Mouse (Mus musculus) cerebellum, adult 8-10 months (tissue): ENCODE results near the gene Gja3.
A peak's percentile ranks its signal among the peaks of the same experiment; 100 is the strongest.

Experiments used
- DNase-seq: peaks from one replicate; pipeline ENCODE4 v3.0.0; 2022

Gja3 gene

GRCm38 (mm10) chr14:57057563-57058321 lies at the start of gene Gja3:
Gja3 (minus strand) TSS chr14:57058100.
- no peak for DNase-seq

GRCm38 (mm10) chr14:57107091-57107490 lies 49.2 kb upstream of the Gja3 start:
- no peak for DNase-seq

GRCm38 (mm10) chr14:57105721-57106120 lies 47.8 kb upstream of the Gja3 start:
- no peak for DNase-seq

GRCm38 (mm10) chr14:57105111-57105510 lies 47.2 kb upstream of the Gja3 start:
- DNase-seq, result no peak

- DNase-seq, result no peak
Measured at GRCm38 (mm10) chr14:57104106-57105023, 46.5 kb upstream of the Gja3 start, which contains the start of gene Gjb2. Gjb2 (minus strand) TSS chr14:57104702.

- no peak for DNase-seq
Measured at GRCm38 (mm10) chr14:57103711-57104105, 45.8 kb upstream of the Gja3 start.

GRCm38 (mm10) chr14:57103121-57103520 lies 45.2 kb upstream of the Gja3 start:
- no peak for DNase-seq

- no peak for DNase-seq
Measured at GRCm38 (mm10) chr14:57101623-57102022, 43.7 kb upstream of the Gja3 start.

- DNase-seq, result no peak
Measured at GRCm38 (mm10) chr14:57095855-57096254, 38.0 kb upstream of the Gja3 start.

- no peak for DNase-seq
Measured at GRCm38 (mm10) chr14:57093029-57093428, 35.1 kb upstream of the Gja3 start.

- no peak for DNase-seq
Measured at GRCm38 (mm10) chr14:57090001-57090400, 32.1 kb upstream of the Gja3 start.

GRCm38 (mm10) chr14:57089107-57089506 lies 31.2 kb upstream of the Gja3 start:
- DNase-seq, result no peak

GRCm38 (mm10) chr14:57084180-57084668 lies 26.3 kb upstream of the Gja3 start:
- no peak for DNase-seq

GRCm38 (mm10) chr14:57082863-57083262 lies 25.0 kb upstream of the Gja3 start:
- no peak for DNase-seq

- DNase-seq, result no peak
Measured at GRCm38 (mm10) chr14:57075537-57075936, 17.6 kb upstream of the Gja3 start.

- DNase-seq, result peak; percentile 17
Measured at GRCm38 (mm10) chr14:57069906-57070305, 12.0 kb upstream of the Gja3 start.

- no peak for DNase-seq
Measured at GRCm38 (mm10) chr14:57066053-57066452, 8.2 kb upstream of the Gja3 start.

- peak; percentile 38 for DNase-seq
Measured at GRCm38 (mm10) chr14:57060052-57060451, 2.2 kb upstream of the Gja3 start.

GRCm38 (mm10) chr14:57057204-57057562 lies 717 bp downstream of the Gja3 start:
- DNase-seq, result no peak

- no peak for DNase-seq
Measured at GRCm38 (mm10) chr14:57052713-57053112, 5.2 kb downstream of the Gja3 start.

GRCm38 (mm10) chr14:57043863-57044262 lies 14.0 kb downstream of the Gja3 start:
- DNase-seq, result no peak

GRCm38 (mm10) chr14:57041439-57041838 lies 16.5 kb downstream of the Gja3 start:
- DNase-seq, result no peak

GRCm38 (mm10) chr14:57034926-57035498 lies 22.9 kb downstream of the Gja3 start:
- DNase-seq, result no peak
